Mouse (Mus musculus): ENCODE data around the gene Paf1.
A peak's percentile ranks its signal among the peaks of the same experiment; 100 is the strongest.

Paf1 gene

DNA sequence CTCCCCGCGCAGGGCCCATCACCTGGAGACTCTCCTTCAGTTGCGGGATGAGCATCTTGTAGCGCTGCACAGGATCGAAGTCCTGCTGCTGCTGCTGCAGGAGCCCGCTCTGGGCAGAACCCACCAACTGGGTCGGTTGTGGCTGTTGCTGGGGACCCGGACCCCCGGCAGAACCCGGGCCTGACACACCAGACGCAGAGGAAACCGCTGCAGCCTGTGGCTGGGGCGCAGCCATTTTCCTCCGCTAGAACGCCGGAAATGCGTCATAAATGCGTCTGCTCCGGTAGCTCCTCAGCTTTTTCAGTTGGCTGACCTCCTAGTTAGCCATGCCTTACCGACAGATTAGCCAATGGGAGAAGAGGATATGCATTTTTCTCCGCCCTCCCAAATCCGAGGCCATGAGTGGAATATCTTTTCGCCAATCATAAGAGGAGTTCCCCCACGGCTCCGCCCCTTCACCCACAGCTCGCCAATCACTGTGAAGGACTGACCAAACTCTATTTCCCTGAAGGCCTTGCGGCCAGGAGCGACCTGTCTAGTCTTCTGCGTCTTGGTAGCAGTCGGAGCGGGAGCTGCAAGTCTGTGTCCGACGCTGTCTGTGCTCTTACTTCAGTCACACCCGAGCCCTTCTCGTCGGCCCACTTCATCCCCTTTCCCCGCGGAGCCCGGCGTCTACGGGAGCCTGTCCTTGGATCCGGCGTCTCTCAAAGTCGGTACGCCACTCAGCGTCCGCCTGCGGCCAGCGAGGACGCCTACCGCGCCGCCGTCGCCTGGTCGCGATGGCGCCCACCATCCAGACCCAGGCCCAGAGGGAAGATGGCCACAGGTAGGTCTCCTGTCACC lies at the start of gene Paf1, which contains the start of gene Med29:
Gene Paf1 (plus strand): TSS at position 523 of the 843 bp plus-strand sequence.
Gene Med29 (minus strand): TSS at position 280 of the 843 bp plus-strand sequence.
- peak; percentile 96 for DNase-seq

DNA sequence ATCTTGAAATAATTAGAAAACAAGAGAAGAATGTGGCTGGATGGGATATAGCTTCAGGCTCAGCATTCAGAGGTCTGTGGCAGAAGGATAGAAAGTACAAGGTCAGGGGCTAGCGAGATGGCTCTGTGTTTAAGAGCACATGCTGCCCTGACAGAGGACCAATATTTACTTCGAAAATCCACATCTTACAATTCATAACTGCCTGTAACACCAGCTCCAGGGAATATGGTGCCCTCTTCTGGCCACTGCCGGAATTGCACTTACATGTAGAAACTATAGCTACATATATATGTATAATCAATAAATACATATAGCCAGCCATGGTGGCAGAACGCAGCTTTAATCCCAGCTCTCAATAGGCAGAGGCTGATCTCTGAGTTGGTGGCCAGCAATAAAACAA lies 48.1 kb upstream of the Paf1 start:
- peak; percentile 80 to 84 for DNase-seq

DNA sequence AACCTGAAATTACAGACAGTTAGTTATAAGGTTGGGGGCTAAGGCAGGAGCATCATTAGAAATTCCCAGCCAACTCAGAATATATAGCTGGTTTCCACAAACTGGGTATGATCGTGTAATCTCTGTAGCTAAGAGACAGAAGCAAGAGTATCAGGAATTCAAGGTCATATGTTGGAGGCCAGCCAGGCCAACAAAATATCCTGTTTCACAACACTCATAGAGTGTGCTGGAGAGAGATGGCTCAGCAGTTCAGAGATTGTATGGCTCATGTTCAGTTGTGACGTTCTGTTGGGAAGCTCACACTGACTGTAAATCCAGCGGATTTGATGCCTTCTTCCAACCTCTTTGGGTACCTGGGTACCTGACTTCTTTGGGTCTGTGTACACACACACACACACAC lies 45.0 kb upstream of the Paf1 start:
- no peak for DNase-seq

GRCm38 (mm10) chr7:28348601-28349000 lies 44.1 kb upstream of the Paf1 start:
- DNase-seq, result peak; percentile 21 to 43

DNA sequence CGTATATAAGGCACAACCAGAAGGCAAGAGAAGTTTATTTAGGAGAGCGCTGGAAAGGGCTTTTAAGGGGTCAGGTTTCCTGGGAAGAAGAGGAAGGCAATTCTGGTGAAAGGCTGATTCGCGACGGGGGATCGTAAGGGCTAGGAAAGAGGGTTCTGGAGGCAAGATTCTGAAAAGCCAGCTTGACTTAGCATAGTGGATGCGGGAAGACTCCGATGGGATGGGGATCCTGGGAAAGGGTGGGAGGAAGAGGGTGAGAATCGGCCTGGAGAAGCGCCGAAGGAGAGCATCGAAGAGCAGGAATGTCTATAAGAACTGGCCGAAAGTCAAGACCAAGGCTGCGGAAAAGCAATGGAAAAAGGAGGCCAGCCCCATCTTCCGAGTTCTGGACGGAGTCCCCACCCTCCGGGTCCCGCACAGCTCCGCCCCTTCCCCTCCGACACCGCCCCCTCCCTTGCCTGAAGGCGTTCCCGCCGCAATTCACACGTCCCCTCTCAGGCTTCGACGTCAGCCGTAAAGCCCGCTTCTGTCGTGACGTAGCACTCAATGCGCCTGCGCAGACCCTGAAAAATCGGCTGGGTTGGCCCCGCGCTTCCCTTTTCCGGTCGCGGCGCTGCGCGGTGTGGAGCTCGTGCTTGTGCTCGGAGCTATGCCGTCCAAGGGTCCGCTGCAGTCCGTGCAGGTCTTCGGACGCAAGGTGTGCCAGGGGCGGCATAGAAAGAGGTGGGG lies 42.4 kb upstream of the Paf1 start, which contains the start of gene Rps16:
Gene Rps16 (plus strand): TSS at position 498 of the 729 bp plus-strand sequence.
- peak; percentile 99 for DNase-seq

GRCm38 (mm10) chr7:28351676-28352191 lies 41.0 kb upstream of the Paf1 start:
- no peak for DNase-seq

DNA sequence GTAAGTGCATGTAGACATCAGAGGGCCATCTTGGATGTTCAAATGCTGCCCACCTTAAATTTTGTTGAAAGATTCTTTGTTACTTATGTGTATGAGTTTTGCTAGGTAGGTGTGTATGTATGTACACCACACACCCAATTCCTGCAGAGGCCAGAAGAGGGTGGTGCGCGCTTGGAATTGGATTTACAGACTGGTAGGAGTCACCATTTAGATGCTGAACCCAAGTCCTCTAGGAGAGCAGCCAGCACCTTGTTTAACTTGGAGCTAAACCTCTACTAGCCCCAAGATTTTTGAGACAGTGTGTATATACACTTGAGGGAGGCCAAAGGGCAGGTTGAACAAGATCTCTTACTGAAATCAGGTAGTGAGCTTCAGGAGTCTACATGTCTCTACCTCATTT lies 39.5 kb upstream of the Paf1 start:
- no peak for DNase-seq

GRCm38 (mm10) chr7:28354113-28354581 lies 38.6 kb upstream of the Paf1 start:
- no peak for DNase-seq

DNA sequence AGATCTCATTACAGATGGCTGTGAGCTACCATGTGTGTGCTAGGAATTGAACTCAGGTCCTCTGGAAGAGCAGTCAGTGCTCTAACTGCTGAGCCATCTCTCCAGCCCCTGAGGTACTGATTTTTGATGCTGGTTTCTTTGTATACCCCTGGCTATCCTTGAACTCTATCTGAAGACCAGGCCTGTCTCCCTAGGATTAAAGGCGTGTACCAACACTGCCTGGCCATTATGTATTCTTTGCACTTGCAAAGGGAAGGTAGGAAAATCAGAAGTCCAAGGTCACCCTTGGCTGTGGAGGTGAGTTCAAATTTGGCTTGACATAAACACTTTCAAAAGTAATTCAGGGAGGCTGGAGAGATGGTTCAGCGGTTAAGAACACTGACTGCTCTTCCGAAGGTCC lies 38.2 kb upstream of the Paf1 start:
- DNase-seq, result no peak

DNA sequence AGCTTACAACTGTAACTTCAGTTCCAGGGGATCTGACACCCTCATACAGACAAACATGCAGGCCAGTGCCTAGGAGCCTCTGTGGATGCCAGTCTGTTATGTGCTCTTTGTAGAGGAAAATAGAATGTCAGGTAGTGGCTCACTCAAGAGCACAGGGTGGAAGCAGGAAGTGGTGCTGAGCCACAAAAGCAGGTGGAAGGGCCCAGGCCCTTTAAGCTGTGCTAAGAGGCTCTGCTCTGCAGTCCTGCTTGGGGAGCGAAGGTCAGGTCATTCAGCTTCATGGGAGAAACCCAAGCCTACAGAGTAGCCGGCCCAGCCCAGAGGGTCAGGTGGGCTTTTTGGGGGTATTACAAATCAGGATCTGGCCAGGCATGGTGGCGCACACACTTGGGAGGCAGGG lies 37.5 kb upstream of the Paf1 start:
- DNase-seq, result no peak

DNA sequence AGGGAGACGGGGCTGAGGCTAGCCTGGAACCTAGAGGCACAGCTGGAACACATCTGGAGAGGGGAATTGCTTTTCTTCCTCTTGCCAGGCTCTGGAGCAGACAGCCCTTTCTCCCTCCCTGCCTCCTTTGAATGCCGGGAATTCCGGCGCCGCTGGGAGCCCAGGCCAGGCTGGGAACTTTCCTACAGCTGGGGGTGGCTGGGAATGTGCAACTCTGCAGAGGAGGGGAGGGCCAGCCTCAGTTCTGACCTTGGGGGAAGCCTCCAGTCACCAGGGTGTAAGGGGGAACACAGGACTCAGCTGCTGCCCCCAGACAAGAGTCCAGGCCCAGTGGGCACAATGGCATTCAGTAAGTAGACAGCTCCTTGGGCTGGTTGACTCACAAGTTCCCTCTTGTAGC lies 35.8 kb upstream of the Paf1 start:
- DNase-seq, result no peak

- DNase-seq, result no peak
These were observed 34.8 kb upstream of the Paf1 start for GRCm38 (mm10) chr7:28357984-28358383.

GRCm38 (mm10) chr7:28358431-28358830 lies 34.3 kb upstream of the Paf1 start:
- no peak for DNase-seq

DNA sequence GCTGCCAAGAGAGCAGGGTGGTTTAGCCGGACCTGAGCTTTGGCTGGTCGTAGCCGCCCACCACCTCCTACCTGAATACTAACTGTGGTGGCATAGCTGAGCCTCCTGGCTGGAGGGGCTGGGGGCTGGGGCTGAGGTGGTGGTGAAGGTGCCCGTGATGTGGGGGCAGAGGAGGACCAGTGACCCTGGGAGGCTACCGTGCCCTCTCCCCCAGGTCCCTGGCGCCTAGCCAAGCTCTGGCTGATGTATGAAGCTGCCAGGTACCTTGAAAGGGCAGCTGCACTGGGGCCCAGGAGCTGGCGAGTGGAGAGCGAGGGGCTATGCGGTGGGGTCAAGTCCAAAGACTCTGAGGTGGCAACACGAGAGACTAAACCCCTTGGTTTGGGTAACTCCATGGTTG lies 32.9 kb upstream of the Paf1 start:
- no peak for DNase-seq

- DNase-seq, result no peak
These were observed 32.5 kb upstream of the Paf1 start for GRCm38 (mm10) chr7:28360291-28360690.

DNA sequence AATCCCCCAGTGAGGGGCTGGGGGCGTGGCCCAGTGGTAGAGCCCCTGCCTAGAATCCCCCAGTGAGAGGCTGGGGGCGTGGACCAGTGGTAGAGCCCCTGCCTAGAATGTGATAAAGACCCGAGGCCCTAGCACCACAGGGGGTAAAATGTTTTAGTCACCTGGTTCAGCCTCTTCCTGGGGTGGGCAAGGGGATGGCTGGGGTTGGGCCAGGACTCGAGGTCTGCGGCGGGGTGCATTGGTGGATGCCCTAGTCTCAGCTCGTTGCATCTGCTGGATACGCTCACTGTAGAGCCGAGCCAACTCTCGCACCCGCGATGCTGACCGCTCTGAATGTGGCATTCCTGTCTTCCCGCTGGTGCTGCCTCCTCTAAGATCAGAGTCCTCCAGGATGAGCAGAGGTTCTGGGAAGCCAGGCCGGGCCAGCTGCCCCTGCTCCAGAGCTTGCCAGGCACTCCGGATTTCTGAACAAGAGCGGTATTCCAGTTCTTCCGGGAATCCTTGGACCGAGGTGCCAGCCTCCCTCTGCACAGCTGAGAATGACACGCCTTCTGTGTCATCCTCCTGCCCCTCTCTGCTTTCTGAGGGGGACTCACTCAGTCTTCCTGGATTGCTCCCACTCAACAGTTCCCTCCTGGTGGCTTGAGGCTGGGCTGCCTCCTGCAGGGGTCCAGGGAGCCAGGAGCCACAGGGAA lies 31.0 kb upstream of the Paf1 start:
- DNase-seq, result no peak

DNA sequence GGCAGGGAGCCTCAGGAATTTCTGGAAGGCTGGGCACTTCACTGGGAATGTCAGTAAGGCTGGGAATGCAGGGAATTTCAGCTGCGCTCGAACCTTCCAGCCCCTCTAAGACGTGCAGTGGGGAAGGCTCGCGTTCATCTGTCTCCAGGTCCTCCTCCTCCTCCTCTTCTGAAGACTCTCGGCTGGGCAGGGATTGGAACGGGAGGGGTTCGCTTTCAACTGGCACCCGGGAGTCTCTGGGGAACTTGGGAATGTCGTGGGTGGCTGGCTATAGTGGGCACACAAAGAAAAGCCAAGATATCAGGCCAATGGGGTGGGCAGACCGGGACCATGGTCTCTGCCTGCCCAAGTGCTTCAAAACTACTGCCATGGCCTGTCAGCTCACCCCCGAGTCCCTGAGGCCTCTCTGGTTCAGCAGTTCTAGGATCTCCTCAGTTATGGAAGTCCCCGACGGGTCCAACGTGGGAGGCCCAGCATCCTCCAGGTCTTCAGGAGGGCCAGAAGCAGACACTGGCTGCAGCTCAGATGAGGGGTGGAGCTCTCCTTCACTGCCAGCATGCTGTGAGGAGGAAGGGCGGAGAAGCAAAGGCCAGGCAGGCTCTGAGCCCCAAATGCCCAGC lies 30.2 kb upstream of the Paf1 start:
- no peak for DNase-seq

- no peak for DNase-seq
These were observed 25.0 kb upstream of the Paf1 start for GRCm38 (mm10) chr7:28367663-28368275.

DNA sequence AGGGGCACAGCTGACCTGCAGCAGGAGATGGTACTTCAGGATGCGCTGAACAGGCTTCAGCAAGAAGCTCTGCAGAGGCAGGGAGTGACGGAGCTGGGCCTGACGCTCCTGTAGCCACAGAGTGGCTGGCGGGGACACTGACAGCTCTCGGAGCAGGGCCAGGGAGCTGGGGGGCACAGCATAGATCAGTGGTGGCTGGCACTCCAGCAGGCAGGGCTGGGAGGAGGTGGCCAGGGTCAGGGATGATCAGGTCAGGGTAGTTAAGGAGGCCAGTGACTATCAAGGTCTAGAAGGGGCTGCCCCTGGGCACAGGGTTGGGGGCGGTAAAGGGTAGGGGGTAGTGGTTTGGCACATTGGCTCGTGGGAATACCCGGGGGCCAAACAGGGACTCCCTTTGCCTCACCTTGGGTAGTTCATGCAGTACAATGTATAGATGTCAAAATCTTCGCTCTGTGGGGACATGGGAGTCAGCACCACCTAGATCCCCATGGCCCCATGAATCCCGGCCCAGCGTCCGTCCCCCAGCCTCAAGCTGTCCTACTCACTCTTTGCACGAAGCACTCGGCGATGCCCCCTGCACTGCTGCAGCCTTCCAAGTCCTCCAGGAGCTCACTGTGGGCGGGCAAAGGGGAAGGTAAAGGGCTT lies 24.4 kb upstream of the Paf1 start:
- no peak for DNase-seq

DNA sequence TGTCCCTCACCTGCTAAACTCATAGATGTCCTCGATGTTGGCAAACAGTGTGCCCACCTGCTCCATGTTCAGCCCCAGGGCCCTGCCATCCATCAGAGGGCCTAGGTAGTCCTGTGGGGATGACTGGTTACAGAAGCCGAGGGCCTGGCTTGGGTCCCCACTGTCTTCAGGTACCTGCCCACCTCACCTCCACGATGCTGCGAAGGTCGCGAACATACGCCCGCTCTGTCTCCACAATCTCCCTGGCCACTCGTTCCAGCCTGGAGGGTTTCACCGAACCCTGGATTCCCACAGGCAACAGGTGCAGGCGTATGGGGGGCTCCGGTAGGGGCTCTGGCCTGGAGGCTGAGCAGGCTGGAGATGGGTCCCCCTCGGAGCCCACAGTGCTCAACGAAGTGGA lies 22.7 kb upstream of the Paf1 start:
- no peak for DNase-seq

- no peak for DNase-seq
These were observed 21.7 kb upstream of the Paf1 start for GRCm38 (mm10) chr7:28370977-28371513.

Data from cerebellum, postnatal 14 days (tissue).